Mouse (Mus musculus) left cerebral cortex, adult 8-10 months (tissue): ENCODE measurements around the gene Rasgrp4. TPM values are rescaled to one million over a fixed set of nuclear protein-coding genes. Genes with fewer than 3 reads are reported as not detected.
"Not testable (repeated sequence)": the region's sequence is repeated elsewhere in the genome, so short reads cannot be mapped to it uniquely, and the experiment has no call there.

Source experiments
- DNase-seq, 2 experiments: peaks; one replicate each; pipeline ENCODE4 v3.0.0; 2022; ENCODE audit warnings: low spot score in 2 of 2
- total RNA-seq, 4 experiments: library from RNA; stranded (reverse); gene quantifications; 2 replicates each; pipeline ENCODE4 v1.2.4; 2022

Rasgrp4 gene
- total RNA-seq, 4 experiments from 2014 or later, result 0.68 to 1.3 (median 1.1) TPM

DNA sequence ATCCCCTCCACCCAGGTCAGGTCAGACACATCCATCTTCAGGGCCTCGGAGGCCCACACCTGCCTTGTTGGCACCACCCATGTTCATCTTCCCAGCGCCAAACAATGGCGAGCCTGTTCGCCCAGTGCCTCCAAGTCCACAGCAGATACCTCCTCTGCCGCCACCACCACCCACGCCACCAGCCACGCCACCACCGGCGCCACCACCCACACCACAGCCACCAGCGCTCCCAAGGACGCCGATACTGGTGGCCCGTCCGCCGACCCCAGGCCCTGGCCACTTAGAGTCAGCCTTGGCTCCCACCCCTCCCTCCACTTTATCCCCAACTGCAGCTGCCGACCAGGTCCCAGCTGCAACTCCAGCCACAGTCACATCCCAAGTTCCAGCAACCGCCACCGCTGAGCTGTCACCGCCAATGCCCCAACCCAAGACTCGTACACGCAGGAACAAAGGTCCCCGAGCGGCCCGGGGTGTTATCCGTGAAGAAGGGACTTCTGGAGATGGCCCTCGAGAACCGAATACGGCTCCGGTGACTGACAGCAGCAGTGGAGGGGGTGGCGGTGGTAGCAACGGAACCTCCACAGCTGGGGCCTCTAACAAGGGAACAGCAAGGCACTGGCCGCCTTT, 37.9 kb downstream of the Rasgrp4 start:
- DNase-seq, result no peak

DNA sequence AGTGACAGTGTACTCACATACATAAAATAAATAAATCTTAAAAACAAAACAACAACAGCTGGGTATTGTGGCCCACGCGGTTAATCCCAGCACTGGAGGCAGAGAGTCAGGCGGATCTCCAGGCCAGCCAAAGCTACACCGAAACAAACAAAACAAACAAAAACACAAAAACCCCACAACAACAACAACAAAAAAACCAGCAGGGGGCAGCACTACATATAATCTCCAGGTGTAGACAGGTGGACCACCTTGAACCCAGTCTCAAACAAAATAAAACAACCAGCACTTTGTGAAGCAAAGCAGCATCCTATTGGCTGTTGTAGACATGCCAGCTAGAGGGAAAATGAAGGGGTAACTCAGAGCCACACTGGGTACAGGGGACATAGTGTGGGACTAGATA, 43.5 kb downstream of the Rasgrp4 start:
- no peak for DNase-seq

DNA sequence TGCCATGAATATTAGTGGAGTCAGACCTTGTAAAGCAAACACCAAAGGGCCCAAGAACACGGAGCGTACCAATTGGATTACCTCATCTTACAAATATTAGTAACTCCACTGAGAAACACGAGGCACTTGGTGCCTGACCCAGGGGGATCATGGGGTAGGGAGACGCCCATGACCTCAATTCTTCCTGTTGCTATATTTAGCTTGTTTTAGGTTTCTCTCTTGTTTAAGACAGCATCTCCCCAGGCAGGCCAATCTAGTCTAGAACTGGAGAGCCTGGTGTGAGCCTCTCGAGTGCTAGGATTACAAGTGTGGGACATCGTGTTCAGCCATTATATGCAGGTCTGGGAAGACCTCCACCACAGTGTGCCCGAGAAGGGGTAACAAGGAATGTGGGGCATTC, 44.7 kb downstream of the Rasgrp4 start:
- no peak for DNase-seq

DNA sequence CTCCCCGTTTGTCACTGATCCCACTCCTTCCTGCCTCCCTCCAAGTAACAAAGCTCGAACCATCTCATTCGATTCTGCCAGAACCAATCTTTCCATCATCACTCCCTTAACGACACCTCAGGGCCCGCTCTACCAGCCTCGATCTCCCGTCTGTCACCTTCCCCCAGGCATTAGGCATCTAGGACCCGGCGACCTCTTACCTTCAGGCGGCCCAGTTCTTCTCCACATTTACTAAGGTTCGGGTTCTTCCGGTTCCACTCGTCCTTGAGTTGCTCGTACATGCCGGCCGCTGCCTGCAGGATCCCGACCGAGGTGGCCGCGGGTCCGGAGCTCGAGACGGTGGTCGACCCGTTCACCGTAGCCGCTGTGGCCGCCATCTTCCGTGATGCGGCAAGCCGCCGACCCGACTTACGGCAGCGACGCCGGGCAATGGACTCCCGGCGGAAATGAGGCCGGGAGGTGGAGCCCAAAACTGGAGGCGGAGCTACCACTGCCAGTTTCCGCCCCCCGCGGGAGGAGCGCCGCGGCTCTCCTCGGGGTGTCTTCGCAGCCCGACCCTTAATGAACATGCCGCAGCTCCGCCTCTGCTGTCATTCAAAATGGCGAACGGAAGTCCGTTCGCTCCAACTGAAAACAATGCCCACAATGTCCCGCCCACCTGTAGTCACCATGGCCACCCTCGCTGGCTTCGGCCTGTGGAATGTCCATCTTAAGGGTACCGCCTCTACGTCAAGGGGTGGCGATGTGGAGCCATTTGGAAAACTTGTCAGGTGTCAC, 45.6 kb downstream of the Rasgrp4 start, which contains the start of gene Psmd8:
TSS of gene Psmd8 (minus strand) at position 625 of the 777 bp plus-strand sequence.
- DNase-seq, result peak; percentile 81 to 98

DNA sequence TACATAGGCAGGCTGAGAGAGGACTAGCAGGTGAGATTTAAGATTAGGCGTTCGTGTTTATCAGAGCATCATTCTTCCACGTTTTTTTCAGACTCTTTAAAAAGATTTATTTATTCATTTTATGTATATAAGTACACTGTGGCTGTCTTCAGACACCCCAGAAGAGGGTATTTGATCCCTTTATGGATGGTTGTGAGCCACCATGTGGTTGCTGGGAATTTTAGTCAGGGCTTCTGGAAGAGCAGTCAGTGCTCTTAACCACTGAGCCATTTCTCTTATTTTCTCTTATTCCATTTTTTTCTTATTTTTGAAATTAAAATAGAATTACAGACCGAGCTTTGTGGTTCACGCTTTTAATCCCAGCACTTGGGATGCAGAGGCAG, 46.2 kb downstream of the Rasgrp4 start:
- DNase-seq, result no peak

DNA sequence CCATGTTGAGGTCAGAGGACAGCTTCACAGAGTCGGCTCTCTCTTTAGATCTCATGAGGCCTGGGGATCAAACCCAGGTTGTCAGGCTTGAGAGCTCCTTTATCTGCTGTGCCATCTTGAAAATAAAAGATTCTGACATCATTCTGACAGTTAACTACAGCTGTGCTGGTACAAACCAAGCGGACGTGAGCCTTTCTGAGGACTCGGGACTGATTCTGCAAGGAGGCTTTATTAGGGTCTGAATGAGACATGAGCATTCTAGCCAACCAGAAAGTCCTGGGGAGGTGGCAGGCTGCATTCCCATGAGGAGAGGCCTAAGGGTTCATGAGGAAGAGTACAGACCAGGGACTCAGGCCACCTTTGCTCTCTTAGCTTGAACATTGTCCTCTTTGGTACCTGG, 46.7 kb downstream of the Rasgrp4 start:
- DNase-seq, result not testable (repeated sequence)

DNA sequence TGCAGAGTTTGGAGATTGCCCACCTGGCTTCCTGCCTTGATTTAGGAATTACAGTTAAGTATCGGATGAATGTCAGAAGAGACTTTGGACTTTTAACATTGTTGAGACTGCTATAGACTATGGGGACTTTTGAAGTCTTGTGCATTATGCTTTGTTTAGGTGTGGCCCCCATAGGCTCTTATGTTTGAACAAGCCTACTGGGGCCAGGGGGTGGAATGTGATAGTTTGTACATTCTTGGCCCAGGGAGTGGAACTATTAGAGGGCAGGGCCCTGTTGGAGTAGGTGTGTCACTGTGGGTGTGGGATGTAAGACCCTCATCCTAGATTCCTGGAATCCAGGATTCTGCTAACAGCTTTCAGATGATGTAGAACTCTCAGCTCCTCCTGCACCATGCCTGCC, 59.6 kb downstream of the Rasgrp4 start:
- not testable (repeated sequence) for DNase-seq

DNA sequence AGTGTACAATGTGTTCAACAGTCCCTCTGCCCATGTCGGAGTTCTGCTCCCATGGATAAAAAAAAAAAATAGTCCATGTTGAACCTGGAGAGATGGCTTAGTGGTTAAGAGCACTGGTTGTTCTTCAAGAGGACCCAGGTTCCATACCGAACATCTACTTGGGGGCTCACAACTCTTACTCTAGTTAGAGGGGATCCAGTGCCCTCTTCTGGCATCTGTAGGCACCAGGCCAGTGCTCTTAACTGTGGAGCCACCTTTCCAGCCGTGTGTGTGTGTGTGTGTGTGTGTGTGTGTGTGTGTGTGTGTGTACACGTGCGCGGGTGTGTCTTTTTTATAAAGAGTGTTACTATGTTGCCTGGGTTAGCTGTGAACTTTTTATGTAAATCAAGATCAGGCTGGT, 67.9 kb downstream of the Rasgrp4 start:
- DNase-seq, result no peak

Other genes starting within 250 kb of the Rasgrp4 start
- gene Actn4, start 172.5 kb upstream of the Rasgrp4 start, total RNA-seq, result 100 to 1,000 TPM; 161 to 178 (median 177) TPM
- gene Eif3k, start 153.0 kb upstream of the Rasgrp4 start, total RNA-seq, result 100 to 1,000 TPM; 197 to 208 (median 204) TPM
- 1 to 10 TPM in 3 of 4 experiments, under 1 TPM in 1; 0.99 to 3.7 (median 2.1) TPM for gene Map4k1, start 152.8 kb upstream of the Rasgrp4 start, total RNA-seq
- gene Ryr1, start 9.7 kb upstream of the Rasgrp4 start, total RNA-seq, result 10 to 100 TPM in 1 of 4 experiments, 1 to 10 TPM in 3; 7.0 to 10.5 (median 9.2) TPM
- gene Fam98c, start 21.4 kb downstream of the Rasgrp4 start, total RNA-seq, result 10 to 100 TPM; 34.8 to 36.2 (median 35.5) TPM
- gene Ggn, start 35.4 kb downstream of the Rasgrp4 start, total RNA-seq, result 1 to 10 TPM in 1 of 4 experiments, under 1 TPM in 3; 0.54 to 1.7 (median 0.67) TPM
- 10 to 100 TPM; 30.7 to 39.6 (median 38.9) TPM for gene Spred3, start 35.6 kb downstream of the Rasgrp4 start, total RNA-seq
- gene Psmd8, start 45.9 kb downstream of the Rasgrp4 start, total RNA-seq, result 100 to 1,000 TPM; 118 to 137 (median 127) TPM
- 1 to 10 TPM; 1.1 to 1.7 (median 1.4) TPM for gene Catsperg1, start 79.2 kb downstream of the Rasgrp4 start, total RNA-seq
- gene Kcnk6, start 97.7 kb downstream of the Rasgrp4 start, total RNA-seq, result 1 to 10 TPM; 2.6 to 5.0 (median 3.8) TPM
- 10 to 100 TPM; 50.5 to 55.8 (median 53.6) TPM for gene Yif1b, start 103.5 kb downstream of the Rasgrp4 start, total RNA-seq
- not detected for gene 2200002D01Rik, start 113.6 kb downstream of the Rasgrp4 start, total RNA-seq
- 10 to 100 TPM; 27.9 to 38.2 (median 33.0) TPM for gene Spint2, start 147.1 kb downstream of the Rasgrp4 start, total RNA-seq
- 10 to 100 TPM; 35.3 to 41.0 (median 39.8) TPM for gene Ppp1r14a, start 154.5 kb downstream of the Rasgrp4 start, total RNA-seq
- 100 to 1,000 TPM in 2 of 4 experiments, 10 to 100 TPM in 2; 87.4 to 112 (median 99.7) TPM for gene Dpf1, start 169.1 kb downstream of the Rasgrp4 start, total RNA-seq